Mouse (Mus musculus) spleen, adult 12 weeks (tissue): ENCODE data around the gene Glra3.

ENCODE experiments used
- DNase-seq: peaks from one replicate; pipeline ENCODE4 v3.0.0; 2022; ENCODE audit warnings: low spot score

Glra3 gene

GRCm38 (mm10) chr8:55939870-55940525 is at the start of gene Glra3:
Gene Glra3 (plus strand): TSS chr8:55940460.
- DNase-seq = no peak

- DNase-seq = no peak
Measured at GRCm38 (mm10) chr8:55906848-55907247, 33.4 kb upstream of the Glra3 start, which contains the start of gene Adam29. Gene Adam29 (minus strand): TSS chr8:55906948.

- DNase-seq = no peak
Measured at GRCm38 (mm10) chr8:55940526-55940880, 243 bp downstream of the Glra3 start.

- DNase-seq = no peak
Measured at GRCm38 (mm10) chr8:55964759-55965320, 24.6 kb downstream of the Glra3 start.

DNA sequence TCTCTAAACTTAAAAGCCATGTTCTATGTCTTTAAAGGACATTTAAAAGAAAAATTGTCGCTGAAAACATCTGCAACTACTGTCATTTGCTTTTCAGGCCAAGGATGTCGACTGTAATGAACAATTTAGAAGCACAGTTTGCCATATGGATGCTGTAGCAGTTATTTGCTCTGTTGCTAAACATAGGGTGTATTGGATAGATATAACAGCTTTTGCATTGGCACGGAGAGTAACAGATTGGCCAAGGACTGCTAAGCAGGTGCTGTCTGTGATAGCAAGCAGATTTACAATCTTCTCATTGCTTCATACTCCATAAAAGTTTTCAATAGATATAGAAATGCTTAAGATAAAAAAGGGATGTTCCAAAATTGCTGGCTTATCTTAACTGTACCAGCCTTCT is 57.6 kb downstream of the Glra3 start:
- DNase-seq = no peak

- DNase-seq = no peak
Measured at GRCm38 (mm10) chr8:56054324-56054723, 114.1 kb downstream of the Glra3 start.

DNA sequence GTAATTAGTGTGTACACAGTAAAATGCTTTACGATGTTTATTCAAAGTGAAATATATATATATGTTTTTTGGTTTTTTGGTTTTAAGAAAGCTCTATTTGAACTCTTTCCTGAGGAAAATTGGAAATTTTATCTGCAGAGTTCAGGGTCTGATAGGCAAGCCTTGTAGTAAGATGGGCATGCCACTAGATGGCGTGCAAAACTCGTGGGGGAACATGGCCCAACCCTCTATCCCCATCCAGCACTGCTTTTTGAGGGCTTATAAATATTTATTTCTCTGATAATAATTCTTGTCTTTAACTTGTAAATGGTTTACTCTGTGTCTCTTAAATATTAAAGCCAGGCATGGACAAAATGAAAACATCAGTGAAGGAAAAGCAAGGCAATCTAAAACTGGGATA is 122.8 kb downstream of the Glra3 start:
- no peak for DNase-seq

DNA sequence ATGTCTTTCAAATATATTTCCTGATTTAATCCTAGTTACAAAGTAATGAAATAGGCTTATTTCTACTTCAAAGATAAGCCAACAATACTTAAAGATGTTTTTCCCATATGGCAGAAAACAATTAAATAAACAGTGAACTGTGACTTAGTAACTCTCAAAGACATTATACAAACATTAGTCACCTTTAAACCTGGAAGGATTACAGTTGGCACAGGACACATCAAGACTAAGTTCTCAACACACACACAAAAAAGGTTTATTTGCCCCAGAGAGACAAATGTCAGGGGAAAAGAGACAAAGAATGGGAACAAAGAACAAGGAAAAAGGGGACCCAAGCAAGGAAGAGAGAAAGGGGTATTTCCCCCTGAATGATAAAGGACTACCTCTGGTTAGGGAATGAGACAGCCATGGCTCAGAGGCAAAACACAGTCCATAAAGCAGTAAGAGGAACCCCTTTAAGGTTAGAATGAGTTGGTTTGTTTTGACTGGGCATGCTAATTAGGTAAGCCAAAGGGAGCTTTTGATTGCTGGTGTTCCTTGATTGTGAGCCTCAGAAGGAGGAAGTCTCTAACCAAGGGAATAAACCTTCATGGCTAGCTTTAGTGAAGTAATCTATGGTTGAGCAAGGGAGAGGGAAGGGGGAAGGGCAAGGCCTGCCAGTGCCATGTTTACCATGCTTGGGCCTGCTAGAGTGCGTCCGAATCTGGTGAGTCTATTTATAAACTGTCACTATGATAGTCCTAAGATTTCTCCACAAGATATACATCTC is 130.4 kb downstream of the Glra3 start:
- DNase-seq = no peak

DNA sequence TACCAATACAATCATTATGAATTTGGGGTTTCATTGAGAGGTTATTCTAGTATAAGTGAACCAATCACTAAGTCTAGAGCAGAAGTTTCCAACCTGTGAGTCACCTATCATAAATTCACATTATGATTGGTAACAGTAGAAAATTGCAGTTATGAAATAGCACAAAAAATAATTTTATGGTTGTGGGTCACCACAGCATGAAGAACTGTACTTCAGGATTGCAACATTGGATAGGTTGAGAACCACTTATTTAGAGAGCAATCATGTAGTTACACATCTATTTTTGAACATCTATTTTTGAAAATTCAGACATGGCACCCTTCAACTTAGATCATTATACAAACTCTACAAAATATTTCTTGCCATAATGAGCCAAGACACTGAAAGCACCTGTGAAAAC is 143.4 kb downstream of the Glra3 start:
- no peak for DNase-seq

DNA sequence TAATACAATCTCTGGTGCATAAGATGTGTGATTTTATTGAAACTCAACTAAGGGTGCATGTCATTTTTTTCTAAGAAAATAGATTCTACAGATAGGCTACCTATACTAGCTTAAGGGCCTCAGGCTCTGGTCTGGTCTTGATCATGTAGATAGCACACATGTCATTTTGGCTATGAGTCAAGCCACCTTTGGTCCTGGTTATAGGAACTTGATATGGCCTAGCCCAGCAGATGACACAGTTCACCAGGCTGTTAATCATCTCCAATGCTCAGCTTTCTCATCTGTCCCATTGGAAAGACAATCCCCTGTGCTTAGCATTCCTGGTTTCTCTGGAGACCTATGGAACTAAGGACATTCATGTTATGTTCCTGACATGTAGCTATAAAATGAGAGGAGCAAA is 154.1 kb downstream of the Glra3 start:
- no peak for DNase-seq

DNA sequence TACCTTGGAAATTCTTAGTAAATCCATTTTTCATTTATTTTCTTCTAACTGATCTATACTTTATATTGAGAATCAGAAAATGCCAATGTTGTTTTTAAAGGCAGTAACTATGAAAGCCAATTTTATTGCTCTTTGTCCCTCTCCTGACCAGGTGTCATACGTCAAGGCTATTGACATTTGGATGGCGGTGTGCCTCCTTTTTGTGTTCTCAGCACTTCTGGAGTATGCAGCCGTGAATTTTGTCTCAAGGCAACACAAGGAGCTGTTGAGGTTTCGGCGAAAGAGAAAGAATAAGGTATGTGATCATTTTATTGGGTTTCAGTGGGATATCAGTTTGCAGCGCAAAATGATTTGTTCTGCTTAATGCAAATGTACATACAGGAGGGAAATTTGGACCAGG is 170.0 kb downstream of the Glra3 start:
- no peak for DNase-seq

DNA sequence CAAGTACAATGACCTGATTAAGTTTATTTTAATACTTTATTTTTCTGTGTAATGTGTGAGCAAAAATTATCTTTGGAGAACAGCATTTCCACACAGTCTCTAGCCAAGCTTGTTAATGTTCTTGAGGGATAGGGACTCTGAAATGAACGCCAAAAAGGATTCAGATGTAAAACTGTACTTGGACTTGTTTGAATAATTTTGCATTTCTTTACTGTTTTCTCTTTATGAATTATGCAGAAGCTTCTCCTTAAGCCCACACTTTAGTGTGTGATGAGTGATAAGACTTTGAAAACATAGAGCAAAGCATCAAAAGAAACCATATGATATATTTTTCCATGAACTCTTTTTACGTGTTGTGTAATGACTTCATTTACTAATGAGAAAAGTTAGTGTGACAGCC is 189.1 kb downstream of the Glra3 start:
- DNase-seq = no peak

DNA sequence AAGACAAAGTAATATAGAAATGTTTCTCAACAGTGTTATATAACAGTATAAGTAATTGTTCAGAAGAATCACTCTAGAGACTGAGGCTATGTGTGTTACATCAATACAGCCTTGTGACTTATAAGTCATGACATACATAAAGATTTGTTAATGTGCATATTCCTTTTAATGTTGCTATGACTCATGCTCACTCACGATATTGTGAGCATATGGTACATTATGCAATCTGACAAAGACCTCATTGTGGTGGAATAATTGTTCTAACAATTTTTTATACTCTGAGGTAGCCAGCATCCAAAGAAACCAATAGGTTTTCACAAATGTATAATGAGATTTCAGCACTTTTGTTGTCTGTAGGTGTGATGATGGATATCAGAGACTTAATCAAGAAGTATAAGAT is 210.4 kb downstream of the Glra3 start:
- DNase-seq = no peak

DNA sequence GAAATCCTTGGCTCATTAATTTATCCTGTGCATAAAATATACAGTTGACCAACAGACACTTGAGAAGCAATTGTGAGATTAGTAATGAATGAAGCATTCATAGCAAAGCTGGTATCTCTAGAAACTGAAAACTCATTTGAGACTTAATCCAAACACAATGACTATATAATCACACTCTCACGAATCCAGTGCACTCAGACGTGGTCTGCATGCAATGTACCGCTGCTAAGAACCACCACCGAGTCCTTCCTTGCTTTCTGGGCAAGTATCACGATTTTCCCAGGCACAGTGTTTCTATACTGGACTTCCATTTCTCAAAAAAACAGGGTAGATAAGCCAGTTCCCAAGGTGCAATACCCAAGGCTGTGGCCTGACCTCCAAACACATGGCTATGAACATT is 211.3 kb downstream of the Glra3 start:
- DNase-seq = no peak

GRCm38 (mm10) chr8:56158966-56159365 is 218.7 kb downstream of the Glra3 start:
- no peak for DNase-seq
